Mouse (Mus musculus): ENCODE data around the gene Olfr329-ps. TPM values are rescaled to one million over a fixed set of nuclear protein-coding genes. Genes with fewer than 3 reads are reported as not detected.
"Not testable (repeated sequence)": the region's sequence is repeated elsewhere in the genome, so short reads cannot be mapped to it uniquely, and the experiment has no call there.

Olfr329-ps gene
- polyA plus RNA-seq (2017; shearing (Covaris generic)) = not detected

- no peak for ATAC-seq
Measured at GRCm38 (mm10) chr11:58546322-58546721, at the start of gene Olfr329-ps. Gene Olfr329-ps (minus strand): TSS chr11:58546422.

- ATAC-seq = no peak
Measured at GRCm38 (mm10) chr11:58594814-58595213, 48.6 kb upstream of the Olfr329-ps start, which contains the start of gene Olfr324. Gene Olfr324 (plus strand): TSS chr11:58595114.

GRCm38 (mm10) chr11:58588620-58589250, 42.5 kb upstream of the Olfr329-ps start:
- ATAC-seq = no peak

- ATAC-seq = no peak
Measured at GRCm38 (mm10) chr11:58587898-58588348, 41.7 kb upstream of the Olfr329-ps start.

GRCm38 (mm10) chr11:58578636-58579035, 32.4 kb upstream of the Olfr329-ps start:
- no peak for ATAC-seq

- ATAC-seq = no peak
Measured at GRCm38 (mm10) chr11:58577430-58577829, 31.2 kb upstream of the Olfr329-ps start, which contains the start of gene Olfr325. Gene Olfr325 (plus strand): TSS chr11:58577730.

- ATAC-seq = no peak
Measured at GRCm38 (mm10) chr11:58570405-58570804, 24.2 kb upstream of the Olfr329-ps start, which contains the start of gene Olfr224. Gene Olfr224 (minus strand): TSS chr11:58570553.

GRCm38 (mm10) chr11:58555536-58555935, 9.3 kb upstream of the Olfr329-ps start, which contains the start of gene Olfr328:
Gene Olfr328 (minus strand): TSS chr11:58555636.
- no peak for ATAC-seq

GRCm38 (mm10) chr11:58534736-58535135, 11.5 kb downstream of the Olfr329-ps start, which contains the start of gene Olfr330:
Gene Olfr330 (minus strand): TSS chr11:58534836.
- not testable (repeated sequence) for ATAC-seq

GRCm38 (mm10) chr11:58519756-58520155, 26.5 kb downstream of the Olfr329-ps start:
- ATAC-seq = not testable (repeated sequence)

- not testable (repeated sequence) for ATAC-seq
Measured at GRCm38 (mm10) chr11:58518916-58519315, 27.3 kb downstream of the Olfr329-ps start.

- not testable (repeated sequence) for ATAC-seq
Measured at GRCm38 (mm10) chr11:58509058-58509457, 37.2 kb downstream of the Olfr329-ps start.

- not testable (repeated sequence) for ATAC-seq
Measured at GRCm38 (mm10) chr11:58502472-58502871, 43.8 kb downstream of the Olfr329-ps start, which contains the start of gene Olfr331. Gene Olfr331 (minus strand): TSS chr11:58502572.

GRCm38 (mm10) chr11:58499290-58499689, 46.9 kb downstream of the Olfr329-ps start:
- ATAC-seq = no peak

- no peak for ATAC-seq
Measured at GRCm38 (mm10) chr11:58498761-58499160, 47.5 kb downstream of the Olfr329-ps start.

GRCm38 (mm10) chr11:58492455-58492854, 53.8 kb downstream of the Olfr329-ps start, which contains the start of gene Olfr332:
Gene Olfr332 (minus strand): TSS chr11:58492555.
- ATAC-seq = no peak

Other genes with a start within 250 kb of the Olfr329-ps start
- 10 to 100 TPM in 1 of 3 experiments, 1 to 10 TPM in 2; 7.6 to 10.2 (median 7.8) TPM for gene Zfp692, start 239.4 kb downstream of the Olfr329-ps start, polyA plus RNA-seq (2017; shearing (Covaris generic))
- gene Zfp672, start 216.1 kb downstream of the Olfr329-ps start, polyA plus RNA-seq (2017; shearing (Covaris generic)) = 10 to 100 TPM; 40.5 to 41.4 (median 41.1) TPM
- 1 to 10 TPM; 5.1 to 7.9 (median 6.8) TPM for gene Sh3bp5l, start 215.7 kb downstream of the Olfr329-ps start, polyA plus RNA-seq (2017; shearing (Covaris generic))
- not detected for gene Lypd8, start 167.4 kb downstream of the Olfr329-ps start, polyA plus RNA-seq (2017; shearing (Covaris generic))
- gene 1810065E05Rik, start 125.3 kb downstream of the Olfr329-ps start, polyA plus RNA-seq (2017; shearing (Covaris generic)) = not detected
- gene Gm12253, start 113.9 kb downstream of the Olfr329-ps start, polyA plus RNA-seq (2017; shearing (Covaris generic)) = not detected
- not detected for gene Lypd9, start 93.5 kb downstream of the Olfr329-ps start, polyA plus RNA-seq (2017; shearing (Covaris generic))
- gene Olfr30, start 84.2 kb downstream of the Olfr329-ps start, polyA plus RNA-seq (2017; shearing (Covaris generic)) = not detected
- under 1 TPM in 1 of 3 experiments, not detected in 2; 0.13 TPM for gene Olfr332, start 53.9 kb downstream of the Olfr329-ps start, polyA plus RNA-seq (2017; shearing (Covaris generic))
- not detected for gene Olfr331, start 43.9 kb downstream of the Olfr329-ps start, polyA plus RNA-seq (2017; shearing (Covaris generic))
- not detected for gene Olfr330, start 11.6 kb downstream of the Olfr329-ps start, polyA plus RNA-seq (2017; shearing (Covaris generic))
- gene Olfr328, start 9.2 kb upstream of the Olfr329-ps start, polyA plus RNA-seq (2017; shearing (Covaris generic)) = not detected
- under 1 TPM in 1 of 3 experiments, not detected in 2; 0.26 TPM for gene Olfr224, start 24.1 kb upstream of the Olfr329-ps start, polyA plus RNA-seq (2017; shearing (Covaris generic))
- not detected for gene Olfr325, start 31.3 kb upstream of the Olfr329-ps start, polyA plus RNA-seq (2017; shearing (Covaris generic))
- not detected for gene Olfr324, start 48.7 kb upstream of the Olfr329-ps start, polyA plus RNA-seq (2017; shearing (Covaris generic))
- not detected for gene 2210407C18Rik, start 69.7 kb upstream of the Olfr329-ps start, polyA plus RNA-seq (2017; shearing (Covaris generic))
- not detected for gene Olfr323, start 84.1 kb upstream of the Olfr329-ps start, polyA plus RNA-seq (2017; shearing (Covaris generic))
- gene Trim58, start 94.0 kb upstream of the Olfr329-ps start, polyA plus RNA-seq (2017; shearing (Covaris generic)) = not detected
- not detected for gene Olfr322, start 112.4 kb upstream of the Olfr329-ps start, polyA plus RNA-seq (2017; shearing (Covaris generic))
- not detected for gene Olfr320, start 134.7 kb upstream of the Olfr329-ps start, polyA plus RNA-seq (2017; shearing (Covaris generic))
- gene Olfr319, start 152.7 kb upstream of the Olfr329-ps start, polyA plus RNA-seq (2017; shearing (Covaris generic)) = not detected
- not detected for gene Olfr318, start 177.6 kb upstream of the Olfr329-ps start, polyA plus RNA-seq (2017; shearing (Covaris generic))
- not detected for gene Olfr317, start 192.8 kb upstream of the Olfr329-ps start, polyA plus RNA-seq (2017; shearing (Covaris generic))
- not detected for gene Olfr316, start 206.3 kb upstream of the Olfr329-ps start, polyA plus RNA-seq (2017; shearing (Covaris generic))
- gene Olfr315, start 226.8 kb upstream of the Olfr329-ps start, polyA plus RNA-seq (2017; shearing (Covaris generic)) = not detected
- not detected for gene Olfr314, start 236.5 kb upstream of the Olfr329-ps start, polyA plus RNA-seq (2017; shearing (Covaris generic))

Data from inflammation-experienced regulatory T-cells, adult 6 months (primary cell).